Comparison of ENCODE assay signal across 9 mouse cellular contexts in the genomic region with DNA sequence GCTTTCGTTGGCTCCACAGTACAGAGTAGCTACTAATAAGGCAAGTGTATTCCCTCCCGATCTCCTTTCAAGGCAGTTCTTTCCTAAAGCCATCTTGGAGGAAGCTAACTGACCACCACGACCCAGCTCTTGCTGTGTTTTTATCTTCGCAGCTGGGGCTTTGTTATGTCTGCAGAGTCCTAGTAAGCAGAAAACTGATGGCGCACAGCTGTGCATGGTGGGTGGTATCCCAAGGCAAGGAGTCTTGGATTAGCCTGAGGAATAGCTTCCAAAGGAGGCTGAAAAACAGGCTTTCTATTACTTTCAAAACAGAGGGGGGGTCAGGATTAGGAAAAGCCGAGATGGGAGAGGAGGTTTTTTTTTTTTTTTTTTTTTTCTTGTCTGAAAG. TPM values are rescaled to one million over a fixed set of nuclear protein-coding genes. Genes with fewer than 3 reads are reported as not detected.
DNase-seq lines count a peak whose midpoint lies in the region; ATAC-seq lines count a peak whose summit lies in the region.
"Had no signal": no experiment of that assay in that cellular context is flagged by ENCODE, and none has a peak within 500 bp of the region (broad histone marks: within the 10 kb centered on the region; RNA-seq: fewer than 3 reads in every experiment).

No protein-coding gene starts in this region.

- H3K9me3 ChIP-seq in liver, embryonic 11.5 days (ENCODE audit: control insufficient read depth, low read length): no peaks in the 10 kb centered on the region
- no peaks in the 10 kb centered on the region for H3K9me3 ChIP-seq in liver, embryonic 12.5 days (replicated peaks)
- H3K9me3 ChIP-seq in forebrain, embryonic 14.5 days (replicated peaks; ENCODE audit: control insufficient read depth, low read length): no peaks in the 10 kb centered on the region
- H3K9me3 ChIP-seq in intestine, embryonic 16.5 days (ENCODE audit: control insufficient read depth, low read length): no peaks in the 10 kb centered on the region
- H3K9me3 ChIP-seq in neural tube, embryonic 11.5 days (ENCODE audit: control insufficient read depth, low read length): no peaks in the 10 kb centered on the region

- no peak for ATAC-seq in liver, embryonic 11.5 days (replicated peaks; ENCODE audit: low FRiP score)
- ATAC-seq in liver, embryonic 12.5 days: no peak
- peak; percentile 57; the same call in 1 of the 2 replicates for ATAC-seq in forebrain, embryonic 14.5 days
- peak; percentile 88 for ATAC-seq in intestine, embryonic 16.5 days
- no peak for ATAC-seq in neural tube, embryonic 11.5 days (ENCODE audit: insufficient read depth, low FRiP score, low TSS enrichment)

- H3K27me3 ChIP-seq in liver, embryonic 11.5 days (replicated peaks; ENCODE audit: control insufficient read depth, insufficient read depth, low read length): no peaks in the 10 kb centered on the region
- 0 out of 2 replicates have a peak, but pooled peaks cover 4% of the 10 kb centered on the region for H3K27me3 ChIP-seq in liver, embryonic 12.5 days (replicated peaks)
- no peaks in the 10 kb centered on the region for H3K27me3 ChIP-seq in forebrain, embryonic 14.5 days (replicated peaks; ENCODE audit: control insufficient read depth, insufficient read depth, low read length)
- no peaks in the 10 kb centered on the region for H3K27me3 ChIP-seq in intestine, embryonic 16.5 days (replicated peaks; ENCODE audit: control insufficient read depth, insufficient read depth, low read length)
- no peaks in the 10 kb centered on the region for H3K27me3 ChIP-seq in neural tube, embryonic 11.5 days (ENCODE audit: control insufficient read depth, insufficient read depth, low read length)

- WGBS in liver, embryonic 11.5 days: 31% methylated on average over 6 of the region's 6 CpGs
- 26% methylated on average over 6 of the region's 6 CpGs for WGBS in liver, embryonic 12.5 days (ENCODE audit: insufficient replicate concordance)
- 3% methylated on average over 6 of the region's 6 CpGs for WGBS in forebrain, embryonic 14.5 days
- WGBS in intestine, embryonic 16.5 days: 26% methylated on average over 6 of the region's 6 CpGs
- 19% methylated on average over 6 of the region's 6 CpGs for WGBS in neural tube, embryonic 11.5 days

- no peak overlapping the region for H3K4me3 ChIP-seq in liver, embryonic 11.5 days (ENCODE audit: low read depth, low read length)
- H3K4me3 ChIP-seq in liver, embryonic 12.5 days: no peak overlapping the region
- no peak overlapping the region for H3K4me3 ChIP-seq in forebrain, embryonic 14.5 days (ENCODE audit: low read depth, low read length)
- H3K4me3 ChIP-seq in intestine, embryonic 16.5 days (ENCODE audit: low read length): no peak overlapping the region
- H3K4me3 ChIP-seq in neural tube, embryonic 11.5 days (ENCODE audit: low read depth, low read length): no peak overlapping the region
- H3K4me3 ChIP-seq: myocyte had no signal

- DNase-seq in liver, embryonic 11.5 days (ENCODE audit: low spot score): no peak
- peak; percentile 34 for DNase-seq in forebrain, embryonic 14.5 days (ENCODE audit: low spot score)
- DNase-seq in neural tube, embryonic 11.5 days (ENCODE audit: low spot score): peak; percentile 55
- no peak for DNase-seq in frontal cortex, postnatal 25 days (ENCODE audit: low spot score in 2 of 2)
- DNase-seq in cerebellum, adult 8-10 months: no peak
- no peak for DNase-seq in right cerebral cortex, adult 2 months (ENCODE audit: low spot score in 2 of 2)

- no peak overlapping the region for H3K27ac ChIP-seq in liver, embryonic 11.5 days (ENCODE audit: low read depth, low read length)
- H3K27ac ChIP-seq in liver, embryonic 12.5 days: no peak overlapping the region
- no peak overlapping the region for H3K27ac ChIP-seq in forebrain, embryonic 14.5 days (ENCODE audit: low read depth, low read length)
- H3K27ac ChIP-seq in intestine, embryonic 16.5 days (ENCODE audit: low read length): peak overlapping the region; percentile 76
- H3K27ac ChIP-seq in neural tube, embryonic 11.5 days (ENCODE audit: low read depth, low read length): no peak overlapping the region

- peaks cover 4% of the 10 kb centered on the region for H3K4me1 ChIP-seq in liver, embryonic 11.5 days (replicated peaks; ENCODE audit: control insufficient read depth, insufficient read depth, low read length)
- peaks cover 28% of the 10 kb centered on the region for H3K4me1 ChIP-seq in liver, embryonic 12.5 days
- no peaks in the 10 kb centered on the region for H3K4me1 ChIP-seq in forebrain, embryonic 14.5 days (ENCODE audit: control insufficient read depth, insufficient read depth, low read length)
- H3K4me1 ChIP-seq in intestine, embryonic 16.5 days (ENCODE audit: control insufficient read depth, insufficient read depth, low read length): peaks cover 18% of the 10 kb centered on the region
- no peaks in the 10 kb centered on the region for H3K4me1 ChIP-seq in neural tube, embryonic 11.5 days (ENCODE audit: control insufficient read depth, insufficient read depth, low read length)

- no peaks in the 10 kb centered on the region for H3K36me3 ChIP-seq in liver, embryonic 11.5 days (ENCODE audit: control insufficient read depth, insufficient read depth, low read length)
- no peaks in the 10 kb centered on the region for H3K36me3 ChIP-seq in liver, embryonic 12.5 days
- H3K36me3 ChIP-seq in forebrain, embryonic 14.5 days (ENCODE audit: control insufficient read depth, insufficient read depth, low read length): no peaks in the 10 kb centered on the region
- H3K36me3 ChIP-seq in intestine, embryonic 16.5 days (ENCODE audit: control insufficient read depth, insufficient read depth, low read length): no peaks in the 10 kb centered on the region
- no peaks in the 10 kb centered on the region for H3K36me3 ChIP-seq in neural tube, embryonic 11.5 days (ENCODE audit: control insufficient read depth, insufficient read depth, low read length)

- no peak overlapping the region for H3K9ac ChIP-seq in liver, embryonic 11.5 days (ENCODE audit: low read depth, low read length)
- H3K9ac ChIP-seq in liver, embryonic 12.5 days: no peak overlapping the region
- no peak overlapping the region for H3K9ac ChIP-seq in forebrain, embryonic 14.5 days (ENCODE audit: low read length)
- no peak overlapping the region for H3K9ac ChIP-seq in intestine, embryonic 16.5 days (ENCODE audit: low read depth, low read length)
- no peak overlapping the region for H3K9ac ChIP-seq in neural tube, embryonic 11.5 days (ENCODE audit: low read length)

- H3K4me2 ChIP-seq in liver, embryonic 11.5 days: peak overlapping the region; percentile 5; the same call in 1 of the 2 replicates
- no peak overlapping the region for H3K4me2 ChIP-seq in liver, embryonic 12.5 days
- H3K4me2 ChIP-seq in forebrain, embryonic 14.5 days (ENCODE audit: low read length): no peak overlapping the region
- H3K4me2 ChIP-seq in intestine, embryonic 16.5 days (ENCODE audit: low read depth, low read length): no peak overlapping the region
- no peak overlapping the region for H3K4me2 ChIP-seq in neural tube, embryonic 11.5 days (ENCODE audit: low read depth)

RNA-seq across cellular contexts. Expression of gene Cped1, which starts 17.5 kb away (rescaled TPM):
- polyA plus RNA-seq in liver, embryonic 11.5 days (2014; fragmentation: Nextera tagmentation; extraction: Ambion mirVana): 6.9 TPM in 2 replicates
- polyA plus RNA-seq in liver, embryonic 12.5 days (2016; fragmentation: Nextera tagmentation; extraction: Ambion mirVana): 3.6 and 4.1 TPM in 2 replicates
- polyA plus RNA-seq in forebrain, embryonic 14.5 days (2014; fragmentation: Nextera tagmentation; extraction: Ambion mirVana): 4.3 and 5.2 TPM in 2 replicates
- polyA plus RNA-seq in intestine, embryonic 16.5 days (2015; fragmentation: Nextera tagmentation; extraction: Ambion mirVana): 16.8 and 17.6 TPM in 2 replicates
- 10.1 and 10.4 TPM in 2 replicates for polyA plus RNA-seq in neural tube, embryonic 11.5 days (2014; fragmentation: Nextera tagmentation; extraction: Ambion mirVana)

RNA-seq across cellular contexts. Expression of gene Ing3, which starts 53.8 kb away (rescaled TPM):
- 28.4 and 29.2 TPM in 2 replicates for polyA plus RNA-seq in liver, embryonic 11.5 days (2014; fragmentation: Nextera tagmentation; extraction: Ambion mirVana)
- polyA plus RNA-seq in liver, embryonic 12.5 days (2016; fragmentation: Nextera tagmentation; extraction: Ambion mirVana): 21.8 and 24.9 TPM in 2 replicates
- 57.7 and 64.0 TPM in 2 replicates for polyA plus RNA-seq in forebrain, embryonic 14.5 days (2014; fragmentation: Nextera tagmentation; extraction: Ambion mirVana)
- polyA plus RNA-seq in intestine, embryonic 16.5 days (2015; fragmentation: Nextera tagmentation; extraction: Ambion mirVana): 40.6 and 41.4 TPM in 2 replicates
- polyA plus RNA-seq in neural tube, embryonic 11.5 days (2014; fragmentation: Nextera tagmentation; extraction: Ambion mirVana): 39.2 and 40.6 TPM in 2 replicates

Comparison
In these comparisons a context has a peak if more than half of its experiments do, and no peak if none do; other contexts are left out.
1. ATAC-seq: peak in forebrain, embryonic 14.5 days (single experiment) and intestine, embryonic 16.5 days (single experiment); none in liver, embryonic 11.5 days (single experiment), liver, embryonic 12.5 days (single experiment) and neural tube, embryonic 11.5 days (single experiment).
2. DNase-seq: peak in forebrain, embryonic 14.5 days (single experiment) and neural tube, embryonic 11.5 days (single experiment); none in liver, embryonic 11.5 days (single experiment), frontal cortex, postnatal 25 days (0 of 2), cerebellum, adult 8-10 months (single experiment) and right cerebral cortex, adult 2 months (0 of 2).